Mouse (Mus musculus) neural tube, embryonic 11.5 days (tissue): ENCODE results near the gene Lrrc8a. TPM values are rescaled to one million over a fixed set of nuclear protein-coding genes. Genes with fewer than 3 reads are reported as not detected.

ENCODE experiments used
- ATAC-seq: fragments of 200-750 bp; cut with Nextera tagmentation; 2 replicates; pipeline ENCODE4 v1.8.0; 2017; ENCODE audit warnings: moderate number of reproducible peaks, mild to moderate bottlenecking, moderate TSS enrichment, moderate library complexity; ENCODE audit not compliant: insufficient read depth, low FRiP score, low TSS enrichment
- DNase-seq: peaks from one replicate; pipeline ENCODE4 v3.0.0-alpha.2; 2015; ENCODE audit warnings: low spot score
- H3K27ac ChIP-seq: fragments of 300-500 bp; sonication (generic); 2 replicates; pipeline ENCODE4 v1.5.1; 2014; ENCODE audit warnings: low read depth, mild to moderate bottlenecking, low read length
- H3K27me3 ChIP-seq: fragments of 300-500 bp; sonication (generic); 2 replicates; pipeline ENCODE4 v1.6.1; 2014; ENCODE audit warnings: mild to moderate bottlenecking, low read length, mixed read lengths; ENCODE audit not compliant: control insufficient read depth, insufficient read depth
- H3K36me3 ChIP-seq: fragments of 300-500 bp; sonication (generic); 2 replicates; pipeline ENCODE4 v1.6.1; 2014; ENCODE audit warnings: mild to moderate bottlenecking, low read length, moderate library complexity, mixed read lengths; ENCODE audit not compliant: control insufficient read depth, insufficient read depth
- H3K4me1 ChIP-seq: fragments of 300-500 bp; sonication (generic); 2 replicates; pipeline ENCODE4 v1.6.1; 2014; ENCODE audit warnings: low read length, mixed read lengths; ENCODE audit not compliant: control insufficient read depth, insufficient read depth
- H3K4me2 ChIP-seq: fragments of 300-500 bp; sonication (generic); 2 replicates; pipeline ENCODE4 v1.6.1; 2014; ENCODE audit warnings: low read depth, mild to moderate bottlenecking, moderate library complexity
- H3K4me3 ChIP-seq: fragments of 300-500 bp; sonication (generic); 2 replicates; pipeline ENCODE4 v1.5.1; 2014; ENCODE audit warnings: low read depth, low read length
- H3K9ac ChIP-seq: fragments of 300-500 bp; sonication (generic); 2 replicates; pipeline ENCODE4 v1.6.1; 2014; ENCODE audit warnings: mild to moderate bottlenecking, low read length
- H3K9me3 ChIP-seq: fragments of 300-500 bp; sonication (generic); 2 replicates; pipeline ENCODE4 v1.6.1; 2016; ENCODE audit warnings: low read length; ENCODE audit not compliant: control insufficient read depth
- WGBS: fragments of 180-500 bp; shearing (Covaris S2); extraction: QIAGEN DNeasy Blood & Tissue Kit; methylation state at CpG from one replicate; pipeline ENCODE4 v1.1.7; 2014; 5-methylcytosine and 5-hydroxymethylcytosine counted together
- polyA plus RNA-seq: library from polyadenylated mRNA; unstranded; fragments of >200 nt; fragmentation: Nextera tagmentation; extraction: Ambion mirVana; gene quantifications from 2 replicates; pipeline ENCODE4 v1.2.1, GENCODE M21; 2014

The Lrrc8a gene
- 46.6 and 49.7 TPM in 2 replicates for polyA plus RNA-seq

DNA sequence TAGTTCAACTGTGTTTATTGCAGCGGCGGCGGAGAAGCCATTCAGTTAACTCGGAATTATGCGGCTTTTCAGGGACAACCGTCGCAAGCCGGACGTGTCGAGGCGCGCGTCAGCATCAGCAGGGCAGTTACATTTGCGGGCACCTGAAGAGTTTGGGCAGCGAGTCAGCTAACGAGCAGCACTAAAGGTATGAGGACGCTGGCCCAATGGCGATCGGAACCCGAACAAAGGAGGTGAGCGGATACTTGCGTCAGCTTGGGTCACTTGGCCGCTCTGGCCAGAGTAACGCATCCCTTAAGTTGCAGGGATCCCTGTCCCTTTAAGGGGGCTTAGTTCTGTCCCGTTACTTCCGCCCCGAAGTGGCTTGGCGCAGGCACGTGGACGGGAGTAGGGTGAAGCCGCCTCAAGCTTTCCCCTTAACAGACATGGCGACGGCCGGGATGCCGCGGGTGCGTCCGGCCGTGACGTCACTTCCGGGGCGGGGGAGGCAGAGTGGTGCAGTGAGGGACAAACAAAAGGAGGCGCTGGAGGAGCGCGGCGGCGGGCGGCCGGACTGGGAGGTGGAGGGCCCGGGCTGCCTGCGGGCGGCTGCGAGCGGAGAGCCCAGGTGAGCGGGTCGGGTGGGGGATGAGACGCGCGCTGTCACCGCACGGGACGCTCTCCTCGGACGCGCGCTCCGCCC is at the start of gene Lrrc8a:
TSS of gene Lrrc8a (plus strand) at position 517 of the 682 bp plus-strand sequence.
- Histone ChIP-seq H3K9ac (peak within 1 kb of the TSS; percentile 90), H3K4me3 (peak within 1 kb of the TSS; percentile 98), H3K27ac (peak within 1 kb of the TSS; percentile 85), H3K27me3 (no peaks in the 10 kb centered on the region), H3K4me2 (peak within 1 kb of the TSS; percentile 85), H3K4me1 (peaks cover 15% of the 10 kb centered on the region), H3K9me3 (no peaks in the 10 kb centered on the region), H3K36me3 (peaks cover 6% of the 10 kb centered on the region)
- under 1% methylated on average over 57 of the region's 67 CpGs for WGBS
- ATAC-seq (peak; percentile 94), DNase-seq (peak; percentile 100)

DNA sequence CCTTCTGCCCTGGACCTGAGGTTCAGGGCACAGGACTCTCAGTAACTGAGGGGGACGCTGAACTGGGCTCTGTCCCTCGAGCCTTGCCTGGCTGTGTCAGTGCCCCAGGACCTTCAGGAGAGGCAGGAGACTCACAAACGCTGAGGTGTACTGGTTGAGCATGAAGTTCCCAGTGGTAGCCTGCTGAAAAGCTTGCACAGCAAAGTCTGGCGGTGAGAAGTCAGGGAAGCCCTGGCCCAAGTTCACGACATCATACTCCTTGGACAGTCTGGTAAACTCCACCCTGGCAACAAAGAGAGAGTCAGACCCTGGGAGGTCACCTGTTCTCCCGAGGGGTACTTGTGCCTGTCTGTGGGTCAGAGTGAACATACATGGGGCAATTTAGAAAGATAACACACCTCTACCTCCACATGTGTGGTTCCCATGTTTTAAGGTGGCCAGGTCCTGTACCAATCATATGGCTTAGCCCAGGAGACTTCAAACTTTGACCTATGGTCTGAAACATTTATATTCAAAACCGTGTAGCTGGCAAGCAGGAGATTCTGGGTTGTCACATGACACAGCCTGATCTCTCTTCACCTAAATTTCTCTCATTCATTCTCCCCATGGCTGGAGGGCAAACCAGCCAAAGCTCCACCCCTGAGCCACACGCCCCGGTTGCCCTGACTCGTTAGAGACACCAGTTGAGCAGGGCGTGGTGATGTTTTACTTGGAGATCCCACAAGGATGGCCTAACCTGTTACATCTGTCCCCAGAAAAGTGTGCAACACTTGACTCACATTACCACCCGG is 45.5 kb upstream of the Lrrc8a start:
- no peak overlapping the region for H3K4me3 ChIP-seq
- no peak overlapping the region for H3K4me2 ChIP-seq
- no peaks in the 10 kb centered on the region for H3K36me3 ChIP-seq
- no peak overlapping the region for H3K27ac ChIP-seq
- WGBS, result 89% methylated on average over 12 of the region's 12 CpGs
- DNase-seq (no peak), ATAC-seq (no peak)
- H3K27me3 ChIP-seq, result no peaks in the 10 kb centered on the region
- H3K4me1 ChIP-seq, result no peaks in the 10 kb centered on the region
- no peaks in the 10 kb centered on the region for H3K9me3 ChIP-seq
- H3K9ac ChIP-seq, result no peak overlapping the region

DNA sequence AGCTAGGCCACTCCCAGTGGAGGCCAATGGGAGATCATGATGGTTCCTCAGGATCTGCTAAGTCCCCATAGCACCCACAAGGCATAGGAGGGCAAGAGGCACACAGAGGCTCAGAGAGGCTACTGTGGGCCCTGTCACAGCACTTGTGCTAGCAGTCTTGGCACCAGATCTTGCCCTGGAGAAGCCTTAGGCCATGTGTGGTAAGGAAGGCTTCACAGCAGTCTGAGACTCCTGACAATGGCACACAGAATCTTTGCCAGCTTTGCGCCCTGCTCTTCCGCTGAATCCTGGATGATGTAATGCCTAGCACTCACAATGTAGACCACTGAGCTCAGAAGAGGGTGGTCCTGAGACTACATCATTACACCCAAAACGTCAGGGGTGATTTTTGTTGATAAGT is 42.9 kb upstream of the Lrrc8a start:
- ATAC-seq (no peak), DNase-seq (no peak)
- 93% methylated on average over 3 of the region's 3 CpGs for WGBS
- Histone ChIP-seq H3K4me3 (no peak overlapping the region), H3K9ac (no peak overlapping the region), H3K36me3 (no peaks in the 10 kb centered on the region), H3K27me3 (no peaks in the 10 kb centered on the region), H3K4me1 (no peaks in the 10 kb centered on the region), H3K9me3 (no peaks in the 10 kb centered on the region), H3K27ac (no peak overlapping the region), H3K4me2 (no peak overlapping the region)

DNA sequence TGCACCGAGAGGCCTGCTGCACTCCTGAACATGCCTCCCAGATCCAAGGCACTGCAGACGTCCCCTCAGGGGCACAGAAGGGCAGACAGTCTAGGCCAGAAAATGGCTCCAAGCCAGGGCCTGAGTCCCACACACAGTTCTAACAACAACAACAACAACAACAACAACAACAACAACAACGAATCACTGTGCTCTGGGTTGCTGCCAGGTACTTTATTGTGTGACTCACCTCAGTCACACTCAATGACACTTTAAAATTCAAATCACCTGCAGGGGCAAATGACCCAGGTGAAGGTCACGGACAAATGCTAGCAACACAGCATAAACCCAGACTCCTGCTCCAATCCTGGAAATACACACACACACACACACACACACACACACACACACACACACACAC is 39.5 kb upstream of the Lrrc8a start:
- Histone ChIP-seq H3K27me3 (no peaks in the 10 kb centered on the region), H3K4me2 (no peak overlapping the region), H3K9me3 (no peaks in the 10 kb centered on the region), H3K27ac (no peak overlapping the region), H3K36me3 (no peaks in the 10 kb centered on the region), H3K4me3 (no peak overlapping the region), H3K4me1 (no peaks in the 10 kb centered on the region), H3K9ac (no peak overlapping the region)
- ATAC-seq (no peak), DNase-seq (no peak)
- WGBS, result 72% methylated on average over 4 of the region's 4 CpGs

DNA sequence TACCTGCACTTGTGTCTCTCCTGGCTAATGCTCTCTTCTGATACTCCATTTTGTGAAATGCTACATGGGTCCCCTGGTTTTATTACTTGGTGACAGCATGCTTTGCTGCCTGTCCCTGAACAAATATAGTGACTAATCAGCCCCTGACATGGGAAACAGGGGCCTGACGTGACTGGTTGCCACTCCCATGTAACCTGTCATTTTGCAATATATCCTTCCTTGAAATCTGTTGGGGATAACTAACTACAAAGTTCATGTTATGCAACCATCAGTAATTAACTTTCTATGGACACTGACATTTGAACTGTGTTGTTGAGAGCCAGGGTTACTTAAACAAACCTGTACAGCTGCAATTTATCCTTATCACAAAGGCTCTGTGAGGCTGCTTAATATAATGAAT is 37.5 kb upstream of the Lrrc8a start:
- Histone ChIP-seq H3K27ac (no peak overlapping the region), H3K4me1 (peaks cover 3% of the 10 kb centered on the region; the same call in 1 of the 2 replicates), H3K36me3 (no peaks in the 10 kb centered on the region), H3K9me3 (no peaks in the 10 kb centered on the region), H3K4me2 (no peak overlapping the region), H3K4me3 (no peak overlapping the region), H3K27me3 (no peaks in the 10 kb centered on the region), H3K9ac (no peak overlapping the region)
- no peak for ATAC-seq
- 89% methylated on average over 1 of the region's 1 CpGs for WGBS
- no peak for DNase-seq

DNA sequence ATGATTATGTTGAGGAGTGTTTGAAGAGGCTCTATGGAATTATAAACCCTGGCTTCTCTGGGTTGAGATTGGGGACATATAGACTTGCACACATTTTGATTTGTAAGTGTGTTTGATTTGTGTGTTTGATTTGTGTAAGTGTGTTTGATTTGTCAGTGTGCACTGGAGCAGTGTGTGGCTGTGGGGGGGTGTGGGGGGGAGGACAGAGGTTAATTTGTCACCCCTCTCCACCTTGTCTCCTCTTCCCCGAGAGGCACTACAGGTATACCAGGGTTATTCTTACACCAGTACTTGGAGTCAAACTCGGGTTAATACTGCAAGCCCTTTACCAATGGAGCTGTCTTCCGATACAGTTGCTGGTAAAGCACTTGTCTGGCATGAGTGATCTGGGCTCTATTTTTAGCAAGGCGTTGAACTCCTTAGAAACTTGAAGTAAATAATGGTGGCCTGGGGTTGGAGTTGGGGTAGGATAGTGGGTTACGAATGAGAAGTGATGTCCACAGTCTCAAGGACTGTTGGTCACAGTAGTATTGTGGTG is 37.1 kb upstream of the Lrrc8a start:
- Histone ChIP-seq H3K9me3 (no peaks in the 10 kb centered on the region), H3K4me1 (peaks cover 3% of the 10 kb centered on the region; the same call in 1 of the 2 replicates), H3K27ac (no peak overlapping the region), H3K27me3 (no peaks in the 10 kb centered on the region), H3K4me2 (no peak overlapping the region), H3K4me3 (no peak overlapping the region), H3K36me3 (no peaks in the 10 kb centered on the region), H3K9ac (no peak overlapping the region)
- ATAC-seq, result no peak
- 86% methylated on average over 5 of the region's 5 CpGs for WGBS
- no peak for DNase-seq

DNA sequence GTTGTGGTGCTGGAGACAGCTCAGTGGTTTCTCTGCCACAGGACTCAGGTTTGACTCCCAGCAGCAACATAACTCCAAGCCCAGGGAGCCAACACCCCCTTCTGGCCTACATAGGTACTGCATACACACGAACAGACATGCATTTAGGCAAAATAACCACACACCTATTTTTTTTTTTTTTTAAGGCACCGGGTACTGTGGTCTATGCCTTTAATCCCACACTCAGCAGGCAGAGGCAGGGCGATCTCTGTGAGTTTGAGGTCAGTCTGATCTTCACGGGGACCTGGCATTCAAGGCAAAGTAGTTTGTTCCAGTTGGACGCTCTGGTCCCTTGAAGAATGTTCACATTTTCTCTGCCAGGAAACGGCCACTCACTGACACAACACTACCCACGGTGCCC is 34.1 kb upstream of the Lrrc8a start:
- peaks cover 8% of the 10 kb centered on the region for H3K4me1 ChIP-seq
- 81% methylated on average over 7 of the region's 7 CpGs for WGBS
- H3K4me2 ChIP-seq, result no peak overlapping the region
- DNase-seq, result no peak
- H3K27ac ChIP-seq, result no peak overlapping the region
- H3K9ac ChIP-seq, result no peak overlapping the region
- no peaks in the 10 kb centered on the region for H3K9me3 ChIP-seq
- H3K27me3 ChIP-seq, result no peaks in the 10 kb centered on the region
- no peaks in the 10 kb centered on the region for H3K36me3 ChIP-seq
- H3K4me3 ChIP-seq, result no peak overlapping the region
- ATAC-seq, result no peak

DNA sequence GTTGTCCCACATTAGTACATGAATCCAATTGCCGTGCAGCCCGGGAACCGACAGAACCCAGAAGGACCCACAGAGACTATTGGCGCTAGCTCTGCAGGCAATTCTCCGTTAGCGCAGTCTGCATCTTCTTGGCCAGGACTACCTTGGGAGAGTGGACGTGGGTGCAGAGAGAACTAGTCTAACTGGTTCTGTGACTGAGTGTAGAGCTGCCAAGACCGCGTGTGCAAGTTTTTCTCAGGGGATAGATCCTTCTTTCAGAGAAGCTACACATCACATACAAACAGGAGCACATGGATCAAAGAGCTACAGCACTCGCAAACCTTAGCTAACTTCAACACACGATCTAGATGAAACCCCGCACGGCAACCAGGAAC is 32.3 kb upstream of the Lrrc8a start:
- no peaks in the 10 kb centered on the region for H3K27me3 ChIP-seq
- peak overlapping the region; percentile 73 for H3K4me3 ChIP-seq
- peak overlapping the region; percentile 90 for H3K4me2 ChIP-seq
- no peaks in the 10 kb centered on the region for H3K36me3 ChIP-seq
- no peak for DNase-seq
- no peak overlapping the region for H3K27ac ChIP-seq
- H3K9me3 ChIP-seq, result no peaks in the 10 kb centered on the region
- 3% methylated on average over 13 of the region's 13 CpGs for WGBS
- peaks cover 8% of the 10 kb centered on the region for H3K4me1 ChIP-seq
- no peak for ATAC-seq
- peak overlapping the region; percentile 65 for H3K9ac ChIP-seq
